Mouse (Mus musculus): Measurements from ENCODE around the gene A030003K21Rik. TPM values are rescaled to one million over a fixed set of nuclear protein-coding genes. Genes with fewer than 3 reads are reported as not detected.

The A030003K21Rik gene
- polyA plus RNA-seq (2015; fragmentation: Illumina TruSeq; extraction: RNeasy Lipid Tissue Mini Kit (QIAGEN cat#74804); ENCODE audit: insufficient read depth, low replicate concordance): not detected

DNA sequence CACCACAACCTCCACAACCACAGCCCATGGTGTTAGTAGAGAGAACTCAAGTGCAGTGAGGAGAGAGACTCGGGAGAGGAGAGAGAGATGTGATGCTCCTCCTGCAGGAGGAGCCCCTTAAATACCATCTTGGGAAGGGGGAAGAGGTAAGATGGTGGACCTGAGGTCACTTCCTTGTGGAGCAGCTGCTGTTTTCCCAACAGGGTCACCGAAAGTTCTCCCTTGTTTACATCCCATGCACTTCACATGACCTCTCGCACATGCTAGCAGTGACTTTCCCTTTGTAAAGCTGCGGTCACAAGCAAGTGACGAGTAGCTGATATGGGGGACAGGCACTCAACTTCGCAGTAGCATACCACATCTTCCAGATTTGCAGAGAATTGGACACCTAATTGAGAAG is at the start of gene A030003K21Rik:
Gene A030003K21Rik, minus strand, starts transcription at position 94 of the 400 bp plus-strand sequence.

DNA sequence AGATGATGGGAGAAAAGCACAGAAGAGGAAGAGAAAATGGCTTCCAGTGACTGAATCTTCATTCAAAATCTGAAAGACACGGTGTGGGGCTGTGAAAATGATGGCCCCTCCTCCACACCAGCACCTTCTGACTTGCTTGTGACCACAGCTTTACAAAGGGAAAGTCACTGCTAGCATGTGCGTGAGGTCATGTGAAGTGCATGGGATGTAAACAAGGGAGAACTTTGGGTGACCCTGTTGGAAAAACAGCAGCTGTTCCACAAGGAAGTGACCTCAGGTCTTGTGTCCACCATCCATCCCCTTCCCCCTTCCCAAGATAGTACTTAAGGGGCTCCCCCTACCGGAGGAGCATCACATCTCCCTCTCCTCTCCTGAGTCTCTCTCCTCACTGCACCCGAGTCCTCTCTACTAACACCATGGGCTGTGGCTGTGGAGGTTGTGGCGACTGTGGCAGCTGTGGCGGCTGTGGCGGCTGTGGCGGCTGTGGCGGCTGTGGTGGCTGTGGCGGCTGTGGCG is 16.7 kb upstream of the A030003K21Rik start, which contains the start of gene Gm47955:
Gene Gm47955, plus strand, starts transcription at position 417 of the 516 bp plus-strand sequence.

DNA sequence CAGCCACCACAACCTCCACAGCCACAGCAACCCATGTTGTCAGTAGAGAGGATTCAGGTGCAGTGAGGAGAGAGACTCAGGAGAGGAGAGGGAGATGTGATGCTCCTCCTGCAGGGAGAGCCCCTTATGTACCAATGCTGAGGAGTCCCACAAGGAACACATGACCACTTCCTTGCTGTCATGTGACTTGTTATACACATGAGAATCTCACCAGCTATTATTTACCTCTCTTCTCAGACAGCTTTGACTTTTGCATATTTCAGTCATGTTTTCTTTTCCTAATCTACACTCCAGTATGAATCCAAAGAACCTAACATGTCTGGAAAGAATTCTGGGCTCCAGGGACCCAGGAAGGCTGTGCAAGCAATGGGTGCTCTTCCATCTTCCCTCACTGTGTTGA is 12.7 kb upstream of the A030003K21Rik start, which contains the start of gene Gm7544:
Gene Gm7544, minus strand, starts transcription at position 101 of the 400 bp plus-strand sequence.

DNA sequence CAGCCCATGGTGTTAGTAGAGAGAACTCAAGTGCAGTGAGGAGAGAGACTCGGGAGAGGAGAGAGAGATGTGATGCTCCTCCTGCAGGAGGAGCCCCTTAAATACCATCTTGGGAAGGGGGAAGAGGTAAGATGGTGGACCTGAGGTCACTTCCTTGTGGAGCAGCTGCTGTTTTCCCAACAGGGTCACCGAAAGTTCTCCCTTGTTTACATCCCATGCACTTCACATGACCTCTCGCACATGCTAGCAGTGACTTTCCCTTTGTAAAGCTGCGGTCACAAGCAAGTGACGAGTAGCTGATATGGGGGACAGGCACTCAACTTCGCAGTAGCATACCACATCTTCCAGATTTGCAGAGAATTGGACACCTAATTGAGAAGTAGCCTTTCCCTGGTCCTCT is 11.9 kb downstream of the A030003K21Rik start, which contains the start of gene Gm6217:
Gene Gm6217, minus strand, starts transcription at position 74 of the 400 bp plus-strand sequence.

DNA sequence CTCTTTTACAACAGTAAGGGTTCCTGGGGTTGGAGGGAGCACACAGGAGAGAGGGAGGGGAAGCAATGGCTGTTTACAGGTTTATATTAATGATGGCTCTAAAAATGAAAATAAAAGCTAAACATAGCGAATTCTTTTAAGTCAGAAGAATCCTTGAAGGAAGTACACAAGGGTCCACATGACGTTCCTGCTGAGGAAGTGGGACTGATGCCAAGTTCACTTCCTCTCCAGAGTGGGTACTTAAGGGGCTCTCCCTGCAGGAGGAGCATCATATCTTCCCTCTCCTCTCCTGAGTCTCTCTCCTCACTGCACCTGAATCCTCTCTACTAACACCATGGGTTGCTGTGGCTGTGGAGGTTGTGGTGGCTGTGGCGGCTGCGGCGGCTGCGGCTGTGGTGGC is 18.5 kb downstream of the A030003K21Rik start, which contains the start of gene A030014E15Rik:
Gene A030014E15Rik, plus strand, starts transcription at position 268 of the 400 bp plus-strand sequence.

DNA sequence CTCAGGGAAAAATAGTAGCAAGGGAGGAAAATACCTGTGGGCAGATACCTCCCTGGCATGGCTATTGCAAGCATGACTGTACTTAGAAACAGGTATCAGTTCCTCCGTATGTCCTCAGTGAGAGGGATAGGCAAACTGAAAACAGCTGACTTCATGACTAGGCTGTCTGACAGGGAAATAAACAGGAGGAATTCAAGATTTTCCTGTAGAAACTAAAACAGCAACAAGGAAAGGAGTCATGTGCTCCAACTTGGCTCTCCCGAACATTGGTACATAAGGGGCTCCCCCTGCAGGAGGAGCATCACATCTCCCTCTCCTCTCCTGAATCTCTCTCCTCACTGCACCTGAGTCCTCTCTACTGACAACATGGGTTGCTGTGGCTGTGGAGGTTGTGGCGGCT is 30.2 kb downstream of the A030003K21Rik start, which contains the start of gene A030005L19Rik:
Gene A030005L19Rik, plus strand, starts transcription at position 301 of the 400 bp plus-strand sequence.

Other genes starting within 250 kb of the A030003K21Rik start
- gene Mff, start 218.5 kb downstream of the A030003K21Rik start, polyA plus RNA-seq (2015; fragmentation: Illumina TruSeq; extraction: RNeasy Lipid Tissue Mini Kit (QIAGEN cat#74804); ENCODE audit: insufficient read depth, low replicate concordance): 199 TPM
- gene Tm4sf20, start 174.9 kb downstream of the A030003K21Rik start, polyA plus RNA-seq (2015; fragmentation: Illumina TruSeq; extraction: RNeasy Lipid Tissue Mini Kit (QIAGEN cat#74804); ENCODE audit: insufficient read depth, low replicate concordance): not detected
- not detected for gene Gm47791, start 172.1 kb downstream of the A030003K21Rik start, polyA plus RNA-seq (2015; fragmentation: Illumina TruSeq; extraction: RNeasy Lipid Tissue Mini Kit (QIAGEN cat#74804); ENCODE audit: insufficient read depth, low replicate concordance)
- gene Agfg1, start 103.9 kb downstream of the A030003K21Rik start, polyA plus RNA-seq (2015; fragmentation: Illumina TruSeq; extraction: RNeasy Lipid Tissue Mini Kit (QIAGEN cat#74804); ENCODE audit: insufficient read depth, low replicate concordance): 64.2 TPM
- gene A030005L19Rik, start 30.1 kb downstream of the A030003K21Rik start, polyA plus RNA-seq (2015; fragmentation: Illumina TruSeq; extraction: RNeasy Lipid Tissue Mini Kit (QIAGEN cat#74804); ENCODE audit: insufficient read depth, low replicate concordance): 0.88 TPM
- not detected for gene A030014E15Rik, start 18.5 kb downstream of the A030003K21Rik start, polyA plus RNA-seq (2015; fragmentation: Illumina TruSeq; extraction: RNeasy Lipid Tissue Mini Kit (QIAGEN cat#74804); ENCODE audit: insufficient read depth, low replicate concordance)
- gene Gm6217, start 12.0 kb downstream of the A030003K21Rik start, polyA plus RNA-seq (2015; fragmentation: Illumina TruSeq; extraction: RNeasy Lipid Tissue Mini Kit (QIAGEN cat#74804); ENCODE audit: insufficient read depth, low replicate concordance): not detected
- gene Gm7544, start 12.6 kb upstream of the A030003K21Rik start, polyA plus RNA-seq (2015; fragmentation: Illumina TruSeq; extraction: RNeasy Lipid Tissue Mini Kit (QIAGEN cat#74804); ENCODE audit: insufficient read depth, low replicate concordance): not detected
- gene Gm47955, start 16.9 kb upstream of the A030003K21Rik start, polyA plus RNA-seq (2015; fragmentation: Illumina TruSeq; extraction: RNeasy Lipid Tissue Mini Kit (QIAGEN cat#74804); ENCODE audit: insufficient read depth, low replicate concordance): not detected
- not detected for gene Gm47959, start 57.2 kb upstream of the A030003K21Rik start, polyA plus RNA-seq (2015; fragmentation: Illumina TruSeq; extraction: RNeasy Lipid Tissue Mini Kit (QIAGEN cat#74804); ENCODE audit: insufficient read depth, low replicate concordance)
- 0.55 TPM for gene Slc19a3, start 95.1 kb upstream of the A030003K21Rik start, polyA plus RNA-seq (2015; fragmentation: Illumina TruSeq; extraction: RNeasy Lipid Tissue Mini Kit (QIAGEN cat#74804); ENCODE audit: insufficient read depth, low replicate concordance)
- not detected for gene Krtap28-10, start 99.1 kb upstream of the A030003K21Rik start, polyA plus RNA-seq (2015; fragmentation: Illumina TruSeq; extraction: RNeasy Lipid Tissue Mini Kit (QIAGEN cat#74804); ENCODE audit: insufficient read depth, low replicate concordance)
- not detected for gene Gm47969, start 101.5 kb upstream of the A030003K21Rik start, polyA plus RNA-seq (2015; fragmentation: Illumina TruSeq; extraction: RNeasy Lipid Tissue Mini Kit (QIAGEN cat#74804); ENCODE audit: insufficient read depth, low replicate concordance)
- not detected for gene A030005K14Rik, start 116.0 kb upstream of the A030003K21Rik start, polyA plus RNA-seq (2015; fragmentation: Illumina TruSeq; extraction: RNeasy Lipid Tissue Mini Kit (QIAGEN cat#74804); ENCODE audit: insufficient read depth, low replicate concordance)
- gene Krtap28-13, start 117.5 kb upstream of the A030003K21Rik start, polyA plus RNA-seq (2015; fragmentation: Illumina TruSeq; extraction: RNeasy Lipid Tissue Mini Kit (QIAGEN cat#74804); ENCODE audit: insufficient read depth, low replicate concordance): not detected
- gene Ccl20, start 173.4 kb upstream of the A030003K21Rik start, polyA plus RNA-seq (2015; fragmentation: Illumina TruSeq; extraction: RNeasy Lipid Tissue Mini Kit (QIAGEN cat#74804); ENCODE audit: insufficient read depth, low replicate concordance): not detected
- gene Daw1, start 216.4 kb upstream of the A030003K21Rik start, polyA plus RNA-seq (2015; fragmentation: Illumina TruSeq; extraction: RNeasy Lipid Tissue Mini Kit (QIAGEN cat#74804); ENCODE audit: insufficient read depth, low replicate concordance): not detected